Mouse (Mus musculus) cerebellum, postnatal 4 days (tissue): Measurements from ENCODE around the gene Dapk2.

Experiments
- DNase-seq, 2 experiments: peaks; one replicate each; pipeline ENCODE4 v3.0.0; 2022; ENCODE audit warnings: low spot score in 2 of 2, mixed read lengths in 1 of 2

Dapk2 gene

DNA sequence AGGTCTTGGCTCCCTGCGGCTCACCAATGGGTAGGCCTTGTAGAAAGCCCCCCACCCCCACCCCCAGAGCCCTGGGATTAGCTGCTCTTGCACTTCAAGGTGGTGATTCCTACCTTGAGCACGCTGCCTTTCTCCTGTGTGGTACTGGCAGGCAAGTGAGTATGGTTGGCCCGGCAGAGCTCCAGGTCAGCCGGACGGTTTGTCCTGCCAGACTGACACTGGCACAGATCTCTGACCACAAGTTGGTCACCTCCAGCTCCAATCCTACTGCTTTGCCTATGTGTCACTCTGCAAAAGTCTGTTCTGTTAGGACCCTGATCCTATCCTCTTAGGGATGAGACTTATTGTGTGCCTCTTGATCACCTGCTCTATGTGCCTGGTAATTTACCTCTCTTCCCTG is 26.5 kb downstream of the Dapk2 start:
- no peak for DNase-seq

DNA sequence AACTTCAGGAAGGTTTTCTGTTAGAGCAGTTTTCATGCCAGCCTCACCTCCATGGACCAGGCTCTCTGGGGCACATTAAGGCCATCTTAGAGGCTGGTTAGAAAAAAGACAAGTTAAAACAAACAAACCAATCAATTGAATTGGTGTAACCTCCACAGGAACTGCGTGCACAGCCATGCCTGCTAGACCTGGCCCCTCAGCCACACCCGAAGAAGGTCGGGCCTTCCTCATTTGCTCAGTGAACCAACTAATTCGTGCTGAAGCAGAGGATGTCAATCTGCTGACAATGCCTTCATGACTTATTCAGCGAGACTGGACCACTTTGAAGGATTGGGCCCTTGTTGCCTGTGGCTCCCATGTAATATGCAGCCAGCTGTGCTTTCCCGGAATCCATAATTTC is 28.4 kb downstream of the Dapk2 start:
- DNase-seq: no peak

DNA sequence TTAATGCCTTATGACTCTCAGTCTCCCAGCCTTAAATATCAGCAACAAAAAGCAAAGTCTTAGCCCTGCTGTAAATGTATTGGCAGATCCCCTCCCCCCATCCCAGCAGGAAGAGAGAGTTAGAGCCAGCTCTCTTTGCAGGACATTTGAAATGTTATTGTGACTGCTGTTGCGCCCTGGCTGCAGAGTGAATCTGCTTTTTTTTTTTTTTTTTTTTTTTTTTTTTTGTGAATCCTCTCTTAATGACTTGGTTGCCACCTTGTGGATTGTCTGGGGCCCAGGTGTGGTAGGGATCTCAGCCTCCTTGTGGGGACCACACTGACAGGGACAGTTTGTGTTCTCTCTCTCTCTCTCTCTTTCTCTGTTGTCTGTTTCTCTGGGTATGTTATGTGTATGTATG is 31.0 kb downstream of the Dapk2 start:
- no peak for DNase-seq

DNA sequence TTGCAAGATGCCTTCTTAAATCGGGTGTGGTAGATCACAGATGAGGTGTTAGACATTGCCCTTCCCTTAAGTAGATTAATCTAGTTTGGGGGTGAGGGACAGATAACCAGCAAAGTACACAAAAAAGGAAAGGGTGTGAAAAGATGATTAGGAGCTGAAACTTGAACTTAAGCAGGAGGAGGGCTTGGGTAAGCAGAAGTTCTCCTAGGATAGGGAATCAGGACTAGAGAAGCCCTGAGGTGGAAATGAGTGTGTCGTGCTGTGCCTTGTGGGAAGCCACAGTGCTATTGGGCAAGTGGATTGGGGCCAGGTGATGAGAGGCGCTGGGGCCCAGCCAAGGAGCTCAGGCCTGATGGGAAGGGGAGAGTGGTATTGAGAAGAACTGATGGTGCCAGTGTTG is 36.0 kb downstream of the Dapk2 start:
- no peak for DNase-seq

DNA sequence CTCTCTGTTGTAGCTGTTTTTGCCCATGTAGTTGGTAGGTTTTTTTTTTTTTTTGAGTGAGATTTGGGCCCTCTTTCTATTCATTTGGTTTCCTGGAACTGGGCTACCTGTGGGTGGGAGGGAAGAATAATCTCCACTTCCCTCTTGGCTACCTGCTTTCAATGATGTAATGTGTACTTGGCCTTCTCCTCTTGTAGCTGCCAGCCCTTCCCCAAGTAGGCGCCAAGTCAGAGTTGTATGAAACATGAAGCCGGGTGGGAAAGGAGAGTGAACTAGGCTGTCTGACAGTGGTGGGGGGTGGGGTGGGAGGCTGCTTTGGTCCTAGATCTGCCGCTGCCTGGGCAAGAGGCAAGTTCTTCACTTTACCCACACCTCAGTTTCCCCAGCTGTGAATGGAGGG is 38.5 kb downstream of the Dapk2 start:
- no peak for DNase-seq

DNA sequence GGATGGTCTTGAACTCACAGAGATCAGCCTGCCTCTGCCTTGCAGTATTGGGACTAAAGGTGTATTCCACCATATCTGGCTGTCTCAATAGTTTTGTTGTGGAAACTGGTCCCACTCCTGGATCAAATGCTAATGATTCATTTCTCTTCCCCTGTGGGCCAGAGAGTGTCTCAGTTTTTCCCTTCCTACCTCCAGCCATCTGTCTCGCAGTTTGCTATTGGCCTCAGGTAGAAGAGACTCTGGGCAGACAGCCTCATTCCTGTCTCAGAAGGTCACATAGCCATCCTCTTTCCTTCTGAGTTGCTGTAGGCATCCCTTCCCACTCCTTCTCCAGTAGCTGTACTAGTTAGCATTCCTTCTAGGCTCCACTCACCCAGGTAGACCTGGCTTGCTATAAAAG is 40.5 kb downstream of the Dapk2 start:
- no peak for DNase-seq

DNA sequence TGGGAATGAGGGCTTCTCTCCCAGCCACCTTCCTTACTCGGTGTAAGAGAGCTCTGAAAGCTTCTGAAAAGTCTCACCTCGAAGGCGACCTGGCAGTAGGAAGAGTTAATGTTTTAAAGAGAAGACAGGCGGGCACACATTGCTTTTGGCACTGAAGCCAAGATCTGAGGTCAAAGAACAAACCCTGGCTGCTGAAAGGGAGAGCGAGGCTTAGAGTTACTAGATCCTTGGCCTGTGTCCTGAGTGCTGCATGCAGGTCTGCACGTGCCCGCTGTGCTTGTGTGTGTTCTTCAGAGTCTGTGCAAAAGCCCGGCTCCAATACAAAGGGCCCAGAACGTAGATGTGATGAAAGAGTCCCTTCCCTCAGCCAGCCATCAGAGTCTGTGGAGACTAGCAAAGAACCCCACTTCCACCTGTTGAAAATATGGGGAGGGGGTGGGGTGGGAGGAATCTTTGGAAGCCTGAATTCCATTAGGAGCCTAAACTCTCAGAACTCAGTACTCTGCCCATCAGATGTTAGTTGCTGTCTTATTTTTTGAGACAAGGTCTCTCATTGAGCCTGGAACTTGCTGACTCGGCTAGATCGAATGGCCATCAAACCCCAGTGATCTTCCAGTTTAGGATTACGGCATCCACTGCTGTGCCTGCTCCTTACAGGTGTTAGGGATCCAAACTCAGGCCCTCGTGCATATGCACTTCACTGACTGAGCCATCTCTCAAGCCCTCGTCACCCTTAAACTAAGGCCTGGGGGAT is 41.8 kb downstream of the Dapk2 start:
- no peak for DNase-seq

DNA sequence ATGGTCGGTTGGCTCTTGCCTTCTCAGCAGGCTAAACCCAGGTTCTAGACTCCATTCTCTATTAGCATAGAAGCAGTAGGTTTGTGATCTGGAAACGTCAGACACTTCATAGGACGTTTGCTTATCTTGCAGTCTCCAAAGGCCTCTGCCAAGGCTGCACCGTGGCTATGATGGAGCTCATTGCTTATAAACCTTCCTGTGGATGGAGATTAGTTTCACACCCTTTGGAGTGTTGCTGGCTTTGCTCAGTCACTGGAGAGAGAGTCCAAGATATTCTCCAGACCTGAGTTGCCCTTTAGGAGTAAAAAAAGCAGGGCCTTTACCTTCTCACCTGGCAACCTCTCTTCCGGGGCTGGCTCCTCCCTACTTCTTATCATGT is 42.4 kb downstream of the Dapk2 start:
- no peak for DNase-seq

DNA sequence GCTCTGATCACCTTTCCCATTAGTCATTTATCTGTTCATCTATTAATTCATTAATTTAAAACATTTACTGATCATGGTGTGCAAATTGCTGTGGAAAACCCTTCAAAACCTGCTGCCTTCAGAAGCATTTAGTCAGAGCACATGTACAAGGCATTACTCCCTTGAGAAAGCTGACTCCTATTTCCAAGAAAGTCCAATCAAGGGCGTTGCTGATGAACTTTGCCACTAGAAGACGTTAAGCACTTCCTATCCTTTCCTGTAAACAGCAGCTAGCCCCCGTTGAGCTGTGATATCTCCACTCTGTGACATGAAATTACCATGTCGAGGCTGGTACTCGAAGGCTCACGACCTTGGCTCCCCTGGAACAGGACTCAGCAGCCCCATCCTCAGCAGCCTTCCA is 43.6 kb downstream of the Dapk2 start:
- no peak for DNase-seq

DNA sequence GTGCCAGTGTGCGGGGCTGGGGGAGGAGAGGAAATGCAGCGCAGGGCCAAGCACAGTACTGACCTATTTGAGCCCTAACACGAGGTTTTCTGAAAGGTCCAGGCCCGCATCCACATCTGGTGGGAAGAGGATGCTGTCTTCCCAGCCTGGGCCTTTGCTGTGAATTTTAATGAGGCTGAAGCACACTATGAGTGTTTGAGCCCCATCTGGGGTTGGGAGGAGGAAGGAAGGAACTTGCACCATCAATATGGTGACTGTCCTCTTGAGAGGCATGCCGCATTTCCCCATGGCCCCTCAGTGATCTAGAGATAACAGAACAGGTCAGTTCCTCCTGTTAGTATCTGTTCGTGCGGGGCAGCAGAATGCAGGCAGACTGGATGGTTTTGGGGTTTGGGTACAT is 44.4 kb downstream of the Dapk2 start:
- no peak for DNase-seq

DNA sequence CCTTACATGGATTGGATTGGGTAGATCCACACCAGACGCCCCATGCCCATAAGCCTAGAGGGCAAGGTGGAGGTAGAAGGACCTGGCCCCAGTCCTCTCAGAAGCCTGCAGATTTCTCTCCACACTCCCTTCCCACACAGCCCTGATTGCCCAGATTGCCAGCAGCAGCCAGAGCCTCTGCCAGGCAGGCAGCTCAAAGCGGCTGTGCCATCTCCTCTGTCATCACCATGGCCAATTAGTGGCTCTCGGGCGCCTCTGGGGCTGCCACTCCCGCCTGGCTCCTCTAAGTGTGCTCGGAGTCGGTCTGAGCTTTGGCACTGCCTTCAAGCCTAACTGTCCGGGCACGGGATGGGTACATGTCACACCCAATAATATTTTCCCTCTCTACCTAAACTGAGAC is 47.7 kb downstream of the Dapk2 start:
- DNase-seq: peak in 1 of 2 experiments; percentile 7

DNA sequence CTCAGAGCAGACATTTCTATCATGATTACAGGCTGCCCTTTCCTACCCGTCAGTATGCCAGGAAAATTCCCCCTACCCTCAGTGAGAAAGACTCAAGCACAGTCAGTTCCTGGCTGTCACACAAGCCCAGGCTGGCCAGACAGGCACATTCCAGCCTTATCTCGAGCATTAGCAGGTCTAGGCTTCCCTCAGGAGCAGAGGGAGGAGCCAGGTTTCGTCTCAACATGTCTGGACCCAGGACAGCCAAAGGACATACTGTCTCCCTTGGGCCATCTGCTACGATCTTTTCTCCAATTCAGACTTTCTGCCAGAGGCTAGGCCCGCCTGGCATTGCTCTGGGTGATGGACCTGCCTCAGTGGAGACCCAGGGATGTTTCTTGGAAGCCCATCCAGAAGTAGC is 48.8 kb downstream of the Dapk2 start:
- no peak for DNase-seq

DNA sequence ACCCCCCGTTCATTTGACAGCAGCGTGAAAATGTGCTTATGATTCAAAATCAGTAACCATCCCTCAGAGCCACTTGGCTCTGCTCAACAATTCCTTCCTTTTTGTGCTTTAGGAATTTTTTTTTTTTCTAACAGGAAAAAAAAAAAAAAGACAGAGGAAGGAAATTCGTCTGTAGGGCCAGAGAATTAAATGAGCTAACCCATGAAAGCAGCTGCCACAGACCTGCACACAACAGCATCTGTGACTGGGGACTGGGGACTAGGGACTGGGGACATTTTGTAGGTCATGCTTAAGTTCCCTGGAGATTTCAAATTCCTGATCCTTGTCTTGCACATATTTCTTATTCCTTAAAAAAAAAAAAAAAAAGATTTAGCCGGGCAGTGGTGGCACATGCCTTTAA is 53.4 kb downstream of the Dapk2 start:
- no peak for DNase-seq

DNA sequence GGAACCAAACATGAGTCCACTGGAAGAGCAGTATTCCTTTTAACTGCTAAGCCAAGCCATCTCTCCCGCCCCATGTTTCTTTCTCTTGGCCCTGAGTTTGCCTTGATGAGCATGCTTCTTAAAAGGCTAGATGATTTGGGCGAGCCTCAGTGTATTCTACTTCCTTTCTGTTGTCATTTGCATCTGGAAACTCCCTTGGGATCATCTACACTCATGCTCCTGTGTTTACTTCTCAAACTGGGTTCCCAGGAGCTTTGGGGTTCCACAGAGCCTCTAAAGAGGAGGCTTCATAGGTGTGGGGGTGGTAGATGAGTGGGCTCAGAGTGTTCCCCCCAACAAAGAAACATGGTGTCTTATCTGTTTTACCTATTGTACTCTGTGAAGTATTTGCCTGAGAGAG is 54.1 kb downstream of the Dapk2 start:
- no peak for DNase-seq

DNA sequence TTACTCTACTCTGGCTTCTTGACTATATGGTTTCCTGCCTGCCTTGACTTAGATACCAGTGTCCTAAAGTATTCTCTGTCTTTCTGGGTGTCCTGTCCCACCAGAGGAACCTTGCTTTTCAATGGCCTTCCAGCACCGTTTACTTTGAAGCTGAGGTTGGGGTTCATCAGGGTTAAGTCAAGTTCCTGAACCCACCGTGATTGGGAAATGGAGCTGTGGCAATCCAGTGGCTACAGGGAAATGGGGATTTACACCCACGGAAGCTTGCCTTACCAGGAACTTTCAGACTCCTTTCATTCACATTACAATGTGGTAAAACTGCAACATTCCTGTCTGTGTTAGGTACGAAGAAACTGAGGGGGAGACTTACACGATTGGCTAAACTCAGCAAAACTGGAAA is 54.8 kb downstream of the Dapk2 start:
- DNase-seq: no peak

DNA sequence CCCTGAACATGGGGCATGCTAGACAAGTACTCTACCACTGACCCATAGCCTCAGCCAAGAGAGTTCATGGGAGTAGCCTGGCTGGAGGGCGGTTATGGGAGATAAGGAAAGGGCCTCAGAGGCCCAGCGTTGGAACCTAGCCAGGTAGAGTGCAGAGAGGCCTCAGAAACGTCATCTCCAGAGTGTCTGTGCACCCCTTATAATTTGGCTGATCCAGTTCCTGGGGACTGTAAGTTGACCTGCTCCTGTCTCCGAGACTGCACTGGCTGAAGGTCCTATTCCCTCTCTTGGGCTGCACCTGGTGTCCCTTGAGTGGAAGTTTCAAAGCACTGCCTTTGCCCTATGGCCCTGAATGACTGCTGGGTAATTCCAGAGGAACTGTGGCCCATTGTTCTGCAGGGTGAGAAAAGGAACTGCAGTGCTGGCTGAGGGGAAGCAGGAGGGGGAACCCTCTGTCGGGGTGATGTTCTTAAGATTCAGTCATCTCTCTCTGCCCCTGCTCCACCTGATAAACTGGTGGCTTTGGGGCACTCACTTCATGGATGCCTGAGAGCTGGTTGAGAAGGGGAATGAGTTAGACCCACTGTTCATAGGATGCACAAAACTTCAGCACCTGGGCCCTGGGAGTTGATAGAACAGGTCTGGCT is 55.5 kb downstream of the Dapk2 start:
- DNase-seq: no peak

DNA sequence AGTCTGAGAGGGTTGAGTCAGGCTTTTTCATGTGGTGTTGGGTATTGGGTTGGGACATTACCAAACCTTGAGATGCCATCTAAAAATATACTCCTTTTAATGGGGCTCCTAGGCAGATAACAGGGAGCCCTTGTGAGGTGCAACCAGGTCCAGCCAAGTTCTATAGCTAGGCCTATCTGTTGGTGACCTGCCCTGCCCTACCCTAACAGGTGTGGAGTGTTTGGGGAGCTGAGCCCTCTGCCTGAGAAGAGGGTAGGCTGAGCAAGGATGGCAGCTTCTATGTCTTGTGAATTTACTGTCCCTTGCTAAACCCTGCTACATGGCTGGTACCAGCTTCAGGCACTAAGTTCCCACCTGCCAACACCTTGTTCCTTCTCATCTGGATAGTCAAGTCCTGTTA is 57.5 kb downstream of the Dapk2 start:
- no peak for DNase-seq

DNA sequence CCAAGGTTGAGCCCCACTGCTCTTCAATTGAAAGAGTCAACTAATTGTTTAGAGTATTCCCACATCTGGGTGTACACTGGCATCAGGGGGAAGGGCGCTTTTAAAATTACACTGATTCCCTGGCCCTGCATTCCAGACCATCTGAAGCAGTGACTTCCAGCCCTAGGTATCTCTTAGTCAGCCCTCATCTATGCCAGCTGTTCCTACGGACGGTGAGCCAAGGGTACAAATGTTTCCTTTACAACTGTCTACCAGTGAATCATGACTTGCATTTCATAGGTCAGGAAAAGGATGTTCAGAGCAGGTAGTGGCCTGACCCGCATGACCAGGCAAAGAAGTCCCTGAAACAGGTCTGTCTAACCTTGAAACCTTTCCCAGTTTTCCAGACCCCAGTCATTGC is 59.9 kb downstream of the Dapk2 start:
- DNase-seq: no peak

DNA sequence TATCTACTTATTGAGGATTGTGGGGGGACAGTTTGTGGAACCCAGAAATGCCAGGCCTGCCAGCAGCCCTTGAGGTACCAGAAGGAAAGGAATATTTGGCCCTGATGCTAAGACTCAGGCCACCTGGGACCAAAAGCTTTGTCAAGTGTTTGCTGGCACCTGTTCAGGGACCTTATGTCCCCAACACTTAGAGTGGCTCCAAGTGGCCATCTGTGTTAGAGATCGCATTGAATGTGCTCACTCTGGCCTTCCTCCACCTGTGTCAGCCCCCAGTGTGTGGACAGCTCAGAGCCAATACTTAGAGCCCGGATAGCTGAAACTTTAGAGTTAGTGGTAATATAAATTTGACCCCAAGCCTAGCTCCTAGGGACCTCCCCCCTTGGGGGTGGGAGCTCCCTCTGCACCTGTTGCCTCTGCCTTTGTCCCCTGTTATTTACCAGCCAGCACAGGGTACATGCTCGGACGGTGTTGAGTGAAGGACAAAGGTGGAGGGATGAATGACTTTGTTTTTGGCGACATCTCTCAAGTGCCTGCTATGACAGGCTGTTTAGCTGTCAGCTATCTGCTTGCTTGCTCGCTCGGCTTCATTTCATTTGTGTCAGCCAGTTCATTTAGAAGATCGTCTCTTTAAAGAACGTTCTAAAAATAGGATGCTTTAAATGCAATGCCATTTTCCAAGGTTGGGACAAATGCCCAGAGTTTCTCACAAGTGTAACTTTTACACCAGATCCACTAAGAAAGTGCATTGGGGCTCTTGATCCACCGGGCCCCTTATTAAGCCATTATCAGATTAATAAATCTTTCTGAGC is 61.1 kb downstream of the Dapk2 start:
- DNase-seq: no peak

DNA sequence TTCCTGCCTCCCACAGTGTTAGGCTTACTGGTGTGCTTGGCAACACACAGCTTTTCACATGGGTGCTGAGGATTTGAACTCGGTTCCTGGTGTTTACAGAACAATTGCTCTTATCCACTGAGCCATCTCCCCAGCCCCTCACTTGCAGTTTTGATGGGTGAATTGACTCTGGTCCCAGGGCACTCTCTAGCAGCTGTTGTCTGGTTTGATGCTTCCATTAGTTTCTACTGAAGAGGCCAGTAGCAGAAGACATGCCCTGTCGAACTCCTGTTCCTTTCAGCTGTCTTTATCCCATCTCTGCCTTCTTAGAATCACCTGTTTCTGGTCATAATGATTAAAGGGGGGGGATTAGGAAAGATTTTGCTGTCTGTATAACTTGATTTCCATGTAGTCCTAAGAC is 65.8 kb downstream of the Dapk2 start:
- no peak for DNase-seq

DNA sequence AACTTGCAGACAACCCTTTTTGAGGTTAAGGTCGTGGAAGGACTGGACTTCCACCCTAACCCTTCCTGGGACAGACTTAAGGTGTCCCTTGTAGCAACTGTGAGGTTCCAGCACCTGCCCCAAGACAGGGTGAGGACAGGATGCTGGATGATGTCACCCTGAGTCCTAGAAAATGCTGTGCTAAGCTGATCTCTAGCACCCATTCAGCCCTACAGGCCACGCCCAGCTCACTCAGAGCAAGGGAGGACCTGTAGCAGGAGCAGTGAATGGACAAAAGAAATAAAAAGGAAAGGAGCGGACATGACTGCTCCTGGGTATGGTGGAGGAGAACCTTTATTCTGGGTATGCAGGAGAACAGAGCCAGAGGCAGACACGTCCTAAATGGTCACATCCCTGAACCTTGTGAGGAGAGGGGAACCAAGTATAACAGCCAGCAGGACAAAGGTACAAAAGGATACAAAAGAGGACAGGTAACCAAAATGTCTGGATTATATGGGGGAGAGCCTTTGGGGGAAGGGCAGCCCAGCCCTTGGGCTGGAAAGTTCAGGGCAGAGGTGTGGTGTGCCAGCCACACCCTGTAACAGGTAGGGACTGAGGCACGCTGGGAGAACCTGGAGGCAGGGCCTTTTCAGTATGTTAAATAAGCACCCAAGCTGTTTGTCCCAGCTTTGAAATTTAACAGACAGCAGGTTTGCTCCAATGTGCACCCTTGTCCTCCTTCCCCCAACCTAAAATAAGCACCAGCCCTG is 67.9 kb downstream of the Dapk2 start:
- no peak for DNase-seq

DNA sequence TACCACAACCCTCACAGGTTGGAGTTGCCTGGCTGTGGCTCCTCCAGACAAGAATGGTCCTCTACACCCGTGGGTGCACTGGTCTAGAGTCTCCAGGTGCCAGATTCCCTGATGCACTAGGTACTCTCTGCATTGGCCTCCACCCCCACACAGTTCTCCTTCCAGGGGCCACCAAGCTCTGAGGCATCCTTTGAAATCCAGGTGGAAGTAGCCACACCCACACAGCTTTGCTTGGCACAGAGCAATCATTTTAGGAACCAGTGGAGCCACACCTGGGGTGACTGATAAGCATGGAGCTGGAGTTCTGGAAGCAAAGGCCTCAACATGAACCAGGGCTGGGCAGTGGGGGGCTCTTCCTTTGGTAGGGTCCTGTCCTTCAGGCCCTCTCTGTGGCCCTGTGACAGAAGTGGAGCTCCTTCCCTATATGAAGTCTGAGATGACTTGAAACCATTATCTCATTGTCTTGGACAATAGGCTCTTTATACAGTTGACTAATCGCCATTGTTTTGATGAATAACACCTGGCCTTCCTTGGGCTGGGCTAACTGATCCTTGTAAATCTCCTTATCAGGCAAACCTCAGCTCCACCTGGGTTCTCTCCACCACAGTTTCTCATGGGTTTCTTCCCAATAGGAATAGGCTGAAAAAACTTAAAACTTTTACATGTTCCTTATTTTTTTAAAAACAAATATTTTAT is 70.6 kb downstream of the Dapk2 start:
- DNase-seq: no peak
